Mouse (Mus musculus): ENCODE data around the gene Sgce.

Sgce gene

DNA sequence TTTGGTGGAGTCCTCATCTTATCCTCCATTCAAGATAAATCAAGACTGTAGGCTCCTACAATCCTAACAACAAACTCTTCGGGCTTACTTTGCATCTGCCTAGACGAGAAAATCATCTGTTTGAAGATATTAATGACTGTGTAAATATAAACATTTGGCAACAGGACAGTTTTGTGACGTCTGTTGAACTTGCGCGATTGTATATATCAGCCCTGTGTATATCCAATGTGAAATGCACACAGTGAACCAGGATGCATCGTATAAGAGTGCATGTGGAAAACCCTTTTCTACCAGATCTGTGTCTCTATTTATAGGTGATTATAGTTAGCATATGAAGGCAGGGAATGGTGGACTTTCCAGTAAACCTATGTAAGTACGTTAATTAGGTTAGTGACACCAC, 104.9 kb downstream of the Sgce start:
- no peak for DNase-seq

GRCm38 (mm10) chr6:4634804-4635203, 112.2 kb downstream of the Sgce start:
- DNase-seq = no peak

- no peak for DNase-seq
Observed at GRCm38 (mm10) chr6:4633189-4633588, 113.8 kb downstream of the Sgce start.

GRCm38 (mm10) chr6:4631464-4631863, 115.5 kb downstream of the Sgce start:
- no peak for DNase-seq

All from kidney, postnatal 10 days (tissue).